Mouse (Mus musculus) thymus, postnatal 14 days (tissue): Measurements from ENCODE around the gene Cryzl1.

Experiments
- DNase-seq: peaks from one replicate; pipeline ENCODE4 v3.0.0; 2021

Gene Cryzl1

DNA sequence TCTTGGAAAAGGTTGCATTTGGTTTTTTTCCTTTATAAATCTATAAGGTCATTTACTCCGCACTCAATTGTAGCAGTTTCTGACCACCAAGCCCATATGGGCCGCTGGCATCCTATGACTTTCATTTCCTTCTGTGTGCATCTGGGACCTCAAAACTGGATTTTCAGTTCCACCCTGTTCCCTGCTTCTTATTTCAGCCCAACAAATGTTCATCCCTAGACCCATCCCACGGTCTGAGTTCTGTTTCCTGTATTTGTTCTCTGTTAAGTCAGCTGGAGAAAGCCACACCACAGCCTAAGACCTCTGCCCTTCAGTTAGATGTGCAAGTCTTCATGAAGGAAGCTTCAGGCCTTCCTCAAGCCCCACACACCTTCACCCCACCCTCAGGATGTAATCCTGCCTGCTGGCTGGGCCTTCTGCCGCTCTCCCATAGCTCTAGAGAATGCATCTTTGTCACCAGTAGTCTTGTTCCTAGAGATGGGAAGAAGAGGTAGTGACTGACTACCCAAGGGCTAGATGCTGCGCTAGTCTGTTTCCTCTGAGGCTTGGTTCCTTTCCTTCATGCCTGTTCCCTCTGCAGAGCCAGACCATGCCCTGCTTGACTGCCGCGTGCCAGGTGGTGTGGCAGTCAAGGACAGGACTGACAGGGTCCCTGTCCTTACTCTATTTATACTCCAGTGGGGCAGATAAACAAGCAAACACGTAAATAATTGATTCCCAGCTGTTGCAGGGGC is 11.6 kb upstream of the Cryzl1 start:
- DNase-seq: no peak

DNA sequence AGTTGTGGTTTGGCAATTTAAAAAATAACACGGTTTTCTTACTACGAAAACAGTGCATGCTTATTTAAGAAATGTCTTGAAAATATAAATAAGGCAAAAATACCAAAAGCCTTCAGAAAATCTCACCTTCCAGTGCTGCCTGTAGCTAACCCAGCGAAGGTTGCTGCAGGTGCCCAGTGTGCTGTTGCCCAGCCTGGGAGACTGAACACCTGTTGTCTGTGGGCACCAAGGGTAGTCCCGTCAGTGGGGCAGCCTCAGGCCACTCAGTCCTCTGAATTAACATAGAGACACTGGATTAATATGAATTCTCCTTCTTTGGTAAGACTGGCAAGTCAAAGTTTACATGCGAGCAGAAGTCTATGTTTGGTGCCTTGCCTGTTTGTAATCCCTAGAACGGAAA is 9.7 kb upstream of the Cryzl1 start:
- no peak for DNase-seq

DNA sequence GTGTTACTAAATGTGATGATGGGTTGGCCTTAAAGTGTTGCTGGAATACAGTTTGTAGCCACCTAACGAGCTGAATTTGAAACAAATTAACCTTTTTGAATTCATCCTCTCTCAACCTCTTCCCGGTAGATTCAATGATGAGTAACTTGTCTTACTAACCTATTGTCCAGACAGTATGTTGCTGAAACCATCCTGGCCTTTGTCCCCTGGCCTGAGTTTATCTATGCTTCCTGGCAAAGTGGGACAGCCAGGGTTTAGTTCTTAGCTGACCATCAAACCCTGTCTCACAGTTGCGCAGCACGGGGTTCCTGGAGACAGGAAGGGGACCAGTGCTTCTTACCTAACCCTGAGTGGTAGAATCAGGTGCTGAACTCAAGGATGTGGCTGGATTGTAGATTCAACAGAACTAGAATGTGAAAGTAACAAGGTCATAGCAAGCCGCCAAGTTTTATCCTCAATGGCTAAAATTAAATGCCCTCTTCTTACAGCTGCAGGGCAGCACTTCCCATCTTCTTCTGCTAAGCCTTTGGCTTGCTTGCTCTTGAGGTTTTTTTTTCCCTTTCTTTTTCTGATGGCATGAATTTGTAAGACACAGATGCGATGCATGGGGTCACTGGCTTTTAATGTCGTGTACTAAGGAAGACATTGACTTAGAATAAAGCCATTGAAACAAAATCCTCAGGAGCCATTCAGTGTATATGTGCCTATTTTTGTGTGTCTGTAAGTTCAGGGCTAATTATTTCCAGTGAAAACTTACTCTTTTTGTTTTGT is 7.5 kb upstream of the Cryzl1 start:
- no peak for DNase-seq

DNA sequence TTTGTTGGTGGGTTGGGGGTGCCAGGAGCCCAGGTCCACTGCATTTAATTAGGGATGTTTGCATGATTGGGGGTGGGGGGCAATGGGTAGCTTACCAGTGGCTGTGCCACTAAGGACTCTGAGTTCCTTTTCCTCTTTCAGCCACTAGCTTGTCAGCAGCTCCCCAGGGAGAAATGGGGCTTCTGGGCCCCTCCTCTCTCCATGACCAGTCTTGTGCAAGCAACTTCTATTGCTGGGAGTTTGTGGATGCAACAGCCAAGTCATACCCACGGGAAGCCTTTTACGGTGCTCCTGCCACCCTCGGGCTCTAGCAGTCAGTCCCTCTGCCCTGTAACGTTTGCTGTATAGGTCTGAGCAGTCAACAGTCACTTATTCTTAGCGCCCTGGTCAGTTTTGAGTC is 6.0 kb upstream of the Cryzl1 start:
- DNase-seq: no peak

DNA sequence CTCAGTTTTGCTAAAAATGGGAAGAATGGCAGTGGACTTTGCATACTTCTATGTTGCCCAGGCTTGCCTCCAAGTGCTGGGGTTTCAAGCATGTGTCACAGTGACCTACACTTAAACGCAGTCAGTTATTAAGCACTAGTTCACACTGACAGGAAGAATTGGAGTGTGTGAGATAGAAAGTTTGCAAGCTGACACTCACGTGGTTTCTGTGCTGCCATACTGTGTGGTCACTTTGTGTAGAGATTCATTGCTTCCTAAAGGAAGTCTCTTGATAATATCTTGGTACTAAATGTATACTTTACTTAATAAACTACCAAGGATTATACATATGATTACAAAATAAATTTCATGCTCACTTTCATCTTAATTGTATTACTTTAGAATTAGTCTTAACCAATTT is 4.0 kb upstream of the Cryzl1 start:
- DNase-seq: no peak

DNA sequence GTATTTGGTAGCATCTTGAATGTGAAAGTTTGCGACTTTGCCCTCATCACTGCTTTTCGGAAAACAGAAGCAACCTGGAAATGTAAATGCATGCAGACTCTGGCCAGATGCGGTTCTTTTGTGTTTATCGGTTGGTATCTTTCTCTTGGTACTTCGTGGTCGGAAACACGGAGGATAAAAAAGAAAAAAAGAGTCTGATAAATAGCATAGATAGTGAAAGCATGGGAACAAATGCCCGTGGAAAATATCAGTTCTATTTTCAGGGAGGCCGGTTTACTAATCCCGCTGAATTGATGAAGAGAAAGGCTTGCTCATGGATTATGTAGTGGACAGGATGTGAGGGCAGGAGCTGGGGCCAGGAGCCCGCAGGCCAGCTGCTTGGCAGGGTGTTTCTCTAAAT is 1.7 kb upstream of the Cryzl1 start:
- no peak for DNase-seq

DNA sequence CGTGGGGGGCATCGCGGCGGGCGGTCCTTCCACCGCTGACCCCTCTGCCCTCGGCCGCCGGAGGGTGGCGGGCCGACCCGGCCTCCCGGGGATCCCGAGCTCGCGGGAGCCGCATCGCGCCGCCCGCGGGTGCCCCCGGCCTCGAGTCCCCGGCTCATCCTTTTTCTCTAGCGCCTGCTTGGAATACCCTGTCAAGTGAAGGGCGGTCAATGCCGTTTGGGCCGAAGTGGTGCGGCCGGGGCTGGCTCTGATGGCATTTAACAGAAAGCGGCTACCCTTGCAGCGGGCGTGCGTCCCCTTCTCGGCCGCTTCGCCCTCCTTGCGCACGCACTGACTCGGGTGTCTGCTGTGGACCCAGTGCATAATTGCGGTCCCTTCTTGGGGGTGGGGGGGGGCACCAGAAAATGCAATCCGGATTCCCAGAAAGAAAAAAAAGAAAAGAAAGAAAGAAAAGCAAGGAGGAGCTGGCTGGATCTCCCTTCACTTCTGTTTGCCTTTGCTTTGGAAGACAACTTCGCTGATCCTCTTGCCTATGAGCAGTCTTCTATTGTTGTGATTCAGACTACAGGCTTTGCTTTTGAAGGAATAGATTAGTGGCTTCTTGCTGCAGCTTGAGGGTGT is 1.2 kb upstream of the Cryzl1 start:
- DNase-seq: no peak

DNA sequence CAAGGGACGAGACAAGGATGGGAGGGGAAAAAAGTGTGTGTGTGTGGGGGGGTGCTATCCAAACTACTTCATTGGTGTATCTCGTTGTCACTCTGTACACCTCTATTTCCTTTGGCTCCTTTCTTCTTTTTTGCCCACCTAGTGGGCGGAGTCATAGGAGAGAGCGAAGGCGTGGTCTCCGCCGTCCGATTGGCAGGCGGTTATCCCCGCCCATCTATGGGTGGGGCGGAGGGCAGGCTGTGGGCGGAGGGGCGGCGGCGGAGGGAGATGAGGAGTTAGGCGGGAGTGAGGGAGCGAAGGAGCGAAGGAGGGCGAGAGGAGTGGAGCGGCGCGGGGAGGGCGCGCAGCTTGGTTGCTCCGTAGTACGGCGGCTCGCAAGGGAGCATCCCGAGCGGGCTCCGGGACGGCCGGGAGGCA is 299 bp upstream of the Cryzl1 start, which contains the start of gene Itsn1:
Gene Itsn1 (plus strand): TSS at position 216 of the 417 bp plus-strand sequence.
- peak; percentile 99 for DNase-seq

DNA sequence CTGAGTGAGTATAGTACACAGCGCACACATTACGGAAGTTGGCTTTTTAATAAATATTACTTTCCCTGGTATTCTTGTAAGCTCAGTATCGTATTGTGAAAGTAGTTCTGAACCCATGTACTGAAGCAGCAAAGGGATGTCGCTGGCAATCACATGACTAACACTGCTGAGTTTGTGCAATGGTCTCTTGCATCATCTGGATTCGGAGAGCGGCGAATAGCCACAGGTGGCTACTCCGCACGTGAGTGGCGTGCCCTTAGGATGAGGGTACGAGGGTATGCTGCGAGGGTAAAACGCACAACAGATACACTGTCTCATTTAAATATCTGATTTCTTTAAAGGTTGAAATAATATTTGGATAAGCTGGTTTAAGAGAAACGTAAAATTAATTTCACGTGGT is 1.3 kb downstream of the Cryzl1 start:
- DNase-seq: no peak

DNA sequence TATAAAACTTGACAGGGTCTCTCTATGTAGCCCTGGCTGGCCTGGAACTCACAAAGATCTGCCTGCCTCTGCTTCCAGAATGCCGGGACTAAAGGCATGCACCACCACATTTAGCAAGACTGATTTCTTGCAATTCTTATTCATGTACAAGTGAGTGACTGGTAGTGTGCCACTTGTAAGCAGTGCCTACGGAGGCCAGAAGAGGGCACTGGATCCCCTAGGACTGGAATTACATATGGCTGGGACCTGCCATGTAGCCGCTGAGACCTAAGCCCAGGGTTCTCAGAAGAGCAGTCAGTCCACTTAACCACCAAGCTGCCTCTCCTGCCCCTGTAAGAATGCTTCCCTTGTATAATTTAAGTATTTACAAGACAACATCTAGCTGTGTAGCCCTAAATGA is 4.5 kb downstream of the Cryzl1 start:
- peak; percentile 70 for DNase-seq

DNA sequence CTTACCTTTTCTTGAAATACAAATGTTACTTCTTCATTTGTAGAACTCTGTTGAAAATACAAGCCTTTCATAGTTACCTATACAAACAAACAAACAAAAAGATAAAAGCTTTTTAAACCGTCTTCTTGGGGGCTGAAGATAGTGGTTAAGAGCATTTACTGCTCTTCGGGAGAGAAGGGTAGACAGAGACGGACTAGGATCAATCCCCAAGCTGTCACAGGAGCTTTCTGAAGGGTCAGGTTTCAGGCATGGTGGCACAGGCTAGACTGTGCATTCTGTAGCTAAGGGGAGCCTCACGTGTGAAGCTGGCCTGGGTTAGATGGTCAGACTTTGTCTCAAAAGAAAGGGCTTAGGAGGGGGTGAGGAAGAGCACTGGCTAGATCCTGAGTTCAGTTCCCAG is 11.4 kb downstream of the Cryzl1 start:
- no peak for DNase-seq

DNA sequence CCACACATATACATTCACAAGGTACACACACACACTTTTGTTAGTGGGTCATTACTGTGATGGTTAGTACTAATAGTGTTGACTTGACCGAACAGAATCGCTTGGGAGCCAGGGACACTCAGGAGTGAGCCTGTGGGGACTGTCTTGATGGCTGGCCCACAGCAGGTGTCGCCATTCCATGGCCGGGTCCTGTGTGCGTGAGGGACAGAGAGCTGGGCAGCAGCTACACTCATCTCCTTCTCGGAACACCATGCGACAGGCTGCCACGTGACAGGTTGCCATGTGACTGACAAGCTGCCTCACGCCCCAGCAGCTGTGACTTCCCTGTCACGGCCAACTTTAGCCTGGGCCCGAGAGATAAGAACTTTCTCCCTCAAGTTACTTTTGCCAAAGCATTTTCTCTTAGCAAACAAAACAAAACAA is 11.8 kb downstream of the Cryzl1 start:
- DNase-seq: no peak

DNA sequence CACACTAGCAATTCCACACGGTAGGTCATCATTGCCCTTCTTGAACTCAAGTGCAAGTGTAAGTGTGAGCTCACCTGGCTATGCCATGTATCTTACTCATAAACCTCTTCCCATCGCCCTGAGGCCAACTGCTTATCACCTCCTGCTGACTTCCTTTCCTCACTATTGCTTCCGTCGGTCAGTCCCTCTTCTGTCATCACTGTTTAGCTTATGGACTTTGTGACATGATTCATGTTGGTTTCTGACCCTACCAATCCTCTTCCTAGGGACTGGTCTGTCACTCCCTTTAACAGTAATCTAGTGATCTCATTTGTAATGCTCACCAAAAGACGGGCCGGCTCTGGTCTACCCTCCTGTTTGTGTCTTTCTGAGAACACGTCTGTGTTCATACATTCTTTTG is 18.5 kb downstream of the Cryzl1 start:
- DNase-seq: no peak

DNA sequence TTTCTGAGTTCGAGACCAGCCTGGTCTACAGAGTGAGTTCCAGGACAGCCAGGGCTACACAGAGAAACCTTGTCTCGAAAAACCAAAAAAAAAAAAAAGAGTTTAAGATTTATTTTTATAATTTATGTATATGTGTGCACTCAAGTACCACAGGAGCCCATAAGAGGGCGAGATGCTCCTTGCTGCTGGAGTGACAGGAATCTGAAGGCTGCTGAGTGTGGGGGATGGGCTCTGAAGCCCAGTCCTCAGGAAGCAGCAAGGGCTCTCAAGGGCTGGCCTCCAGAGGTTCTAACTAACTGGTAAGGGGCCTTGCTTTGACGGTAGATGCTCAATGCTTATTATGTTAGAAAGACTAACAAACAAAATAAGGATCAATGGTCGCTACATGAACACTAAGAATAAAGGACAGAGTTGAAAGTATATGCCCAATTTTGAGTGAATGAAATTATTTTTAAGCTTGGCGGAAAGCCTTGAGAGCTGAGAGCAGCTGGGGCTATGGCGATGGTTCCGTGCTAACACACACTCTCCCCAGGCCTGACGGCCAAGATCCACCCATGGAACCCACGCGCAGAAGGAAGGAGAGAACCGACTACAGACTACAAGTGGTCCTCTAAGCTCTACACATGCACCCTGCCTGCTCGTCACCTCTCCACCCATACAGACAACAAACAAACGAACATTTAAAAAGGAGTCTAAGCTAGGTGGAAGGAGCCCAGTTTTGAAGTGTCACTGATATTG is 24.0 kb downstream of the Cryzl1 start:
- no peak for DNase-seq

DNA sequence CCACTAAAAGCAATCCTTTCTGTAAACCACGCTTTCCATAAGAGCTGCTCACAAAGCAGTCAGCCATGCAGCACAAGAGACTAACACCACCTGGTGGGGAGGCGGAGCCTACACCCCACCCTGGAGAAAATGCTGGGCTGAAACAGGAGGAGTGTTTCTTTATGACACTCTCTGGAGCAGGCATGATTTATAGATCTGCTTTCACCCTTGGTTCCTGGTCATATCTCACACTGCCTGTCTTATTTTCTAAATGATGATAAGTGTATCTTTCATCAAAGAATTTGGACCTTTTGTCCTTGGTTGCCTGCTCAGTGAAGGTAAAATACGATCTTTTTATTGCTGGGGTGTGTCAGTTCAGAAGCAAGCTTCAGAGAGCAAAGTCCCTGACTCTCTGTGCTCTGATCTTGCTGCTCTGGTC is 26.0 kb downstream of the Cryzl1 start:
- no peak for DNase-seq

DNA sequence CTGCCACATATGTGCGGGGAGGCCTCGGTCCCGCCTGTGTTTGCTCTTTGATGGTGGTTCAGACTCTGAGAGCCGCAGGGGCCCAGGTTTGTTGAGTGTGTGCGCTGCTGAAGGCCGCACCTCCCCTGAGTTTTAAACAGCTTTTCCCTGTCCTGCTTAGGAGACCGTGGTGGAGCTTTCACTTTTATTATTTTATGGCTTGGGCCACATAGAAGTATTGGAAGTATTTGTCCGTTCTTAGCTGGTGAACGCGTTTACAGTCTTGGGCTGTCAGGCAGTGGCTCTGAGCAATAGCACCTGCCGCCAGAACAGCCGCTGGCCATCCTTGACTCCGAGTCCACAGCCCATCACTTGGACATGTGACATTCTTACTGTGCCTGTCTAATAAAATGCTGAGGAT is 26.9 kb downstream of the Cryzl1 start:
- no peak for DNase-seq

DNA sequence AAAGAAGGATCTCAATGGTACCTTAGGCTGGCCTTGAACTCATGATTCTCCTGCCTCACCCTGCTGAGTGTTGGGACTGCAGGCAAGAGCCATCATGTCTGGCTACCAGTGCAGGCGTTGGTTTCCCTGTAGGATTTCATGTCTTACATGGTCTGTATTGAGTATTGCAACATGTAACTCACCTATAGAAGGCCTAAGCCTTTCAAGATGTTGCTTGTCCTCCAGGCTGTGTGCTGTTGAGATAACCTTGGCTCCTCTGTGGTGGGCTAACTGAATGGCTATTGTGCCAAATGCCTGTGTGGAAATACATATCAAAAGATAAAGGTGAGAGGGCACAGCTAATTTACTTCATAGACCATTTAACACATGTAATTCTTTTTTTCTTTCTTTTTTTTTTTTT is 29.8 kb downstream of the Cryzl1 start:
- DNase-seq: no peak

DNA sequence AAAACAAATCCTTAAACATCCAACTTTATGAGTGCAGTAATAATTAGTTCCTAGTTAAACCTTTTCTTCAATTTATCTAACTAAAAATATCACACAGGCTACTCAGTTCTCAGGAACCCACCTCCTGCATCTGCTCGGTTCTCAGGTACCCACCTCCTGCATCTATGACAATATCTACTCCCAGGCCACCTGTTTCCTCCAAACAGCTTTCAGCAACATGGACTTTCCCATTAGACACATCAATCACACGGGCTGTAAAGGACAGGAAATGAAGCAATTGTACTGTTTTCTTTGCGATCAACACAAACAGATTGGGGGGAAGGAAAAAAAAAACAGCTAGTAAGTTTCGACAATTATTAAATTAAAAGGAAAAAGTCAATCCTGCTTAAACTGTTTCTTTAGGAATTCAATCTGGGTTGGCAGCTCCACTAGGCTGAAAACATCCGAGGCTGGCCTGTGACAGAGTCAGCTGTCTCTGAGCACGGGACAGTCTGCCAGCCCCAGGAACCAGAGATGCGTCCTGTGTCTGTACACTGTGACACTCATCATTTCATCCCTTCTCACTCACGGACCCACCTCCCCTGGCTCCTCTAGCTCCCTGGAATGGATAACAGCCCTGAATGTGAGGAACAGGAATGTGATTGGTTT is 33.5 kb downstream of the Cryzl1 start:
- DNase-seq: no peak

DNA sequence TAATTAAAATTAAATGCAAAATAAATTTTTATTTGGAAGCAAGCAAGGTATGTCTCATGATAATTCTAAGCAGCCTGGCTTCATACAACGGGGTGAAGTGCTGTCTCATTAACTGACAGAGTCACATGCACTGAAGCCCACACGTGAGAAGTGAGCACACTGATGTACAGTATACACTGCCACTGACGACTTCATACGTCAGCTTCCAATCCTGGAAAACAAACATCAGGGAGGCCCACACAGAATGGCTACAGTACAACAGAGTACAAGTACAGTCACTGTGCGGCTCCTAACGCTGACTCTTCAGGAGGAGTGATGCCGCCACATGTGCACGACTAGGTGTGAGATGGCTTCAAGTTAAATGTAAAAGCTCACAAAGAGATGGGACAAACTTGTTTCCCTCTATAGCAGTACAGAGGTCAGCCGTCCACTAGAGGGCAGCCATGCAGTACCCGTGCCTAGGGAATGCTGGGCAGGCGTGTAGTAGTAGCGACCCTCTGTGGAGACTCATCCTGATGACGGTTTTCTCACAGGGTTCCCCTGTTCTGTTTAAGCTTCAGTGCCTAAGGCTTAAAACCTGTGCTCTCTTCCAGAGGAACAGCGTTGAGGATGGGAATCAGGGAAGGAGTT is 34.2 kb downstream of the Cryzl1 start:
- peak; percentile 78 for DNase-seq

DNA sequence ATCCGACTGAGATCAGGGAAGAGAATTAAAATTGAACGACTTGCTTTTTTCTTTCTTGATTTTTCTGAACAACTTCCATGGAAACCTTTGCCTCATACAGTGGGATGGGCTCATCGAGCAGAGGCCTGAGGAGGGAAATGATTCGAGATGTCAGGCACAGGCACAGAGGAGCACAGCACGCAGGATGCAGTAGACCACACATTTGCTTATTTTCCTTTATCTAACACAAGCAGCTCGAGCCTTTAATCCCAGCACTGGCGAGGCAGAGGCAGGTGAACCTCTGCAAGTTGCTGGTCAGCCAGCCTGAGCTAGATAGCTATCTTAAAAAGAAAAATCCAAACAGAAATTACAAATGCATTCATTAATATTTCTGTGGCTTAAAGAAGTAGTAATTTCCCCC is 39.0 kb downstream of the Cryzl1 start:
- peak; percentile 19 for DNase-seq

DNA sequence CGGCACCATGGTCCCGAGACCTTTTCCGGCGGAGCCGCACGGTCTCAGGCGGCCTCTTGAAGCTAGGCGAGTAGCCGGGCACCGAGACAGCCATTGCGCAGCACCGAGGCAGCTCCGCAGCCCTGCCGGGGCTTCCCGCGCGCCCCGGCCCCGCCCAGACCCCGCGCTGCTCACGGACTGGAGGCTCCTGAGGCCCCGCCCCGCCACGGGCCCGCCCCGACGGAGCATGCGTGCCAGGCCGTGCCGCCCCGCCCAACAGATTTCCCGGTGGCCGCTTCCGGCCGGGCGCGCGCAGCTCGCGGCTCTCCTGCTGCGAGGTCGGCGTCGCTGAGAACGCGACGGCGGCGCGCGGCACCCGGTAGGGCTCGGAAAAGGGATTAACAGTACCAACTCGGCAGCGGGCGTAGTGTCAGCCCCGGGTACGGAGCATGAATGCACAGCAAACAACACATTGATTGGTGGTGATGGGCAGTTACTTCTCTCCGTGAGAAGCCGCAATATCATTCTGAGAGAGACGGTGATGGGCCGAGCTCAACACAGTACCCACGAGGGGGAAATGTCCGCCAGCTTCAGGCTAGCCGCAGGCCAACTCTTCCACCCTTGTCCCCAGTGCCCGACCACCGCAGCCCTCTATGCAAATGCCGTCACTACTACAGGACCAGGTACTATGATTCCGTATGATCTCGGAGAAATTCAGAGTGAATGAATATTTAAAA is 40.0 kb downstream of the Cryzl1 start, which contains the start of gene Donson:
Gene Donson (minus strand): TSS at position 152 of the 716 bp plus-strand sequence.
- peak; percentile 98 for DNase-seq
